Mouse (Mus musculus) cerebellum, adult 11 months (tissue): ENCODE measurements around the gene Nob1.
A peak's percentile ranks its signal among the peaks of the same experiment; 100 is the strongest.

Experiments
- DNase-seq: peaks from one replicate; pipeline ENCODE4 v3.0.0; 2022

The Nob1 gene

DNA sequence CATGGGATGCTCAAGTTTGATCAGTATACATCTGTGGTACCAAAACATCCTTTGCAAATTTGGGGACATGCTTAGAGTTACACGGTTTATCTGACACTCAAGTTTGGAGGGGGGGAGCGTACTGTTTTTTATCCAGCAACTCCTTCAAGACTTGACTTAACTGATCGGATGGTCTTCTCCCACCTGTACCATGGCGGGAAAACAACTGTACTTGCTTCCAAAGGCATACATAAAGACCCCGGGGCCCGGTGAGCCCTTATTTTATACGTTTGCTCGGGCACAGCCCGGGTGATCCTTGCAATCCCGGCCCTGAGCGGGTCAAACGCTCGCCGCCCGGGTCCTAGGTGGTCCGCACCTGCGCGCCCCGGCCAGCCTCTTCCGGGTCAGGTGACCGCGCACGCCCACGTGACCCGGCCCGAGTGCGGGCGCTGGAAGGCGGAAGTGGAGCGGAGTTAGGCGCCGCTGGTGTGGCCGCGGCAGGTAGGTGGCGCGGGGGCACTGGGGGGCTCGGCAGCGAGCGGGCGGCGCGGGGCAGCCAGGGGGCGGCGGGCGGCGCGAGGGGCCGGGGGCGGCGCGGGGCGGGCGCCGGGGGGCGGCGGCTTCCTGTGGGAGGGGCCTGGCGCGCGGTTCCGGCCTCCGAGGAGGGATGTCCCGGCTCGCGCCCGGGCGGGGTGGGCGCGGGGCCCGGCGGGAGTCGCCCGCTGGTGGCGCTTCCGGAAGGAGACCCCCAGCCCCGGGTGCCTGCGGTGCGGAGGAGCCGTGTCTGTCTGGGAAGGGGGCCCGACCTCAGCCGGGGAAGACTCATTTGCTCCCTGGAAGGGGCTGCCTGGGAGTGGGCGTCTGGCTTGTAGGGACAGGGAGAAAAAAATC lies 11.3 kb upstream of the Nob1 start, which contains the start of gene Wwp2:
TSS of gene Wwp2 (plus strand) at position 404 of the 870 bp plus-strand sequence.
- peak; percentile 75 for DNase-seq

GRCm38 (mm10) chr8:107435421-107435961 lies 10.6 kb upstream of the Nob1 start:
- DNase-seq, result no peak

DNA sequence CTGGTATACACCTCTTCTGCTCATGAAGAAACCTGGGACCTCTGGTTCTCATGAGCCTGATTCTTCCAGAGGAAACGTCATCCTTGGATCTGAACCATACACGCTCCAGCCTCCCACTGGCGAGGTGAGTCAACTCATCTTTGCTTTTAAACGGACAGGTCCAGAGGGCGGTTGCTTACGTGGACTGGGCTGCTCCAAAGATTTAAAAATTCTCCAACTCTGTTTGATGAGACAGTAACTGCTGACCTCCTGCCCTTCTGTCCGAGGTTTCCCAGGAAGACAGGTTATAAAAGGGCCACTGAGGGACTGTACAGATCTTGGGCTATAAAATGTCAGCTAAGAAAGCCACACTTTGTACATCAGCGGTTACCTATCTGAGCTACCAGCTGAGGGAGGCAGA lies 6.0 kb upstream of the Nob1 start:
- no peak for DNase-seq

- no peak for DNase-seq
Measured at GRCm38 (mm10) chr8:107425230-107425597, 363 bp upstream of the Nob1 start.

DNA sequence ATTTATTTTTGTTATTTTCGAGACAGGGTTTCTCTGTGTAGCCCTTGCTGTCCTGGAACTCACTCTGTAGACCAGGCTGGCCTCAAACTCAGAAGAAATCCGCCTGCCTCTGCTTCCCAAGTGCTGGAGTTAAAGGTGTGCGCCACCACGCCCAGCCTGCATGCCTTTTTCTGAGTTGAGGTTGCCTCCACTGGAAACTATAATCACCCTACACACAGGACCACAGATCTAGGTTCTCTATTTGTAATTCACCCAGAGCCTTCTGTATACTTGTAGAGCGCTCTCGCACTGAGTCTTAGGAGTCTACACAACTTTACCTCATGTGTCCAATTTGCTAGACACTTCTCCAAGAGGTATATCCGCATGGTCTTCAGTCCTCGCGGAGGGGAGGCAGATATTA lies 675 bp downstream of the Nob1 start:
- no peak for DNase-seq

- DNase-seq, result no peak
Measured at GRCm38 (mm10) chr8:107417001-107417400, 7.8 kb downstream of the Nob1 start.

DNA sequence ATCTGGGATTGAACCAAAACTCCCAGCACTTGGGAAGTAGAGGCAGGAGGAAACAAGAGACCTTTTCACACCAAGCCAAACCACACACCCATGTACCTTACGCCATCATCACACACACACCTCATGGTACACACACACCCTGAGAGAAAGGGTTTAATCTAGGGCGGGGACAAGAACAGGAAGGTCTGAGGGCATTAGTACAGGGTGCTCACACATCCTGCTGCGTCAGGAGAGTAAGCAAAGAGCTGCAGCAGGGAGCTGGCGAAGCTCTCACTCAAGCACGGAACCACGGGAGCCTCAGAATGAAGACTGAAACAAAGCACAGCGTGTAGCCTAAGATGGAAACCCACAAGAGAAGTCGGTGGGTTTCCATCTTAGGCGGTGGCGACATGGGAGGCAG lies 11.0 kb downstream of the Nob1 start:
- no peak for DNase-seq

GRCm38 (mm10) chr8:107412552-107412951 lies 12.3 kb downstream of the Nob1 start:
- DNase-seq, result no peak

DNA sequence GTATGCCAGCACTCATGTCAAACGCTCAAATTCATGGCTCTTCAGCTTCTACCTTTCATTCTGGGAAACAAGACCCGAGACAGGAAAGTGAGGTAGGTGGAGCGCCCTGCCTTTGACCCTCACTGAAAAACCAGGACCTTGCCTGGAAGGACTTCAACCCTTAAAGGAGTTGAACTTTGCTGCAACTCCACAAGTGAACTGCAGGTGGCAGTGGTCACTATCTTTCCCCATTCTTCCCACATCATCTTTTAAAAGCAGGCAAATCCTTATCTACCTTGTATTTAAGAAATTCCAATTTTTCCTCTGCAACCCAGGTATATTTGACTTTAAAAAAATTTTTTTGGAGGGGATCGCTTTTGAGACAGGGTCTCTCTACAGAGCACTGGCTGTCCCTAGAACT lies 13.5 kb downstream of the Nob1 start:
- no peak for DNase-seq

DNA sequence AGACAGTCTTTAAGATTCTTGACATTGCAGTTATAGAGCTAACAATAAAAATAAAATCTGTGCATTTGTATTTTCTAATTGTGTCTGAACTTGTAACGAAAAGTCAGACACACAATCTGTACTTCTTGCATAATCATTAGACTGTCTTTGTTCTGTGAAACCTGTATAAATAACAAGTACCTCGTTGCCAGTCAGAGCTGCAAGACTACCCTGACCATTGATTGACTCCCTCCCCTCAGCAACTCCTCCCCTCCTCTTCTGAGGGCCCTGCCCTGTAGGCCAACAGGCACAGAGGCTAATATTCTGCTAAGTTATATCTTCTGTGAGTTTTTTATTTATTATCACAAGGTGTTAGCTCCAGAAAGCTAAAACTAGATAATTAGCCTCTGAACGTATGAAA lies 18.9 kb downstream of the Nob1 start:
- DNase-seq, result no peak

- no peak for DNase-seq
Measured at GRCm38 (mm10) chr8:107404057-107404456, 20.8 kb downstream of the Nob1 start.

GRCm38 (mm10) chr8:107403038-107403781 lies 21.6 kb downstream of the Nob1 start, which contains the start of gene Nqo1:
Gene Nqo1, minus strand, starts transcription at chr8:107403206.
- DNase-seq, result peak; percentile 46

DNA sequence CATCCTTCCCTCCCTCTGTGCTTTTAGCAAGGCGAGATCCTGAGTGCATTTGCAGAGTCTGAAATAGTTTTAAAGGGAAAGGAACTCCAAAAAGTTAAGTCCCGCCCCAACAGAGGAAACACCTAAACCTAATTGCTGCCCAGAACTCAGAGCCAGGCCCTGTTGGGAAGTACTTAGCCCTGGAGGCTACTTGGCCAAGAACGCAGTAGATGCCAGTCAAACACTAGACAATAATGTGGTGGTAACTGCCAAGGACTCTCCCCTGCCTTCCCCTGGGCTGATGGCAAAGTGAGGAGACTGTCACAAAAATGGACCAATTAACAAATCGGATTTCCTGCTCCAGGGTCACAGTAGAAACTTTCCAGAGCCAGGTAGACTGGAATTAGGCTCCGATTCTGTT lies 23.0 kb downstream of the Nob1 start:
- DNase-seq, result no peak

GRCm38 (mm10) chr8:107399495-107399894 lies 25.4 kb downstream of the Nob1 start:
- DNase-seq, result peak; percentile 66

DNA sequence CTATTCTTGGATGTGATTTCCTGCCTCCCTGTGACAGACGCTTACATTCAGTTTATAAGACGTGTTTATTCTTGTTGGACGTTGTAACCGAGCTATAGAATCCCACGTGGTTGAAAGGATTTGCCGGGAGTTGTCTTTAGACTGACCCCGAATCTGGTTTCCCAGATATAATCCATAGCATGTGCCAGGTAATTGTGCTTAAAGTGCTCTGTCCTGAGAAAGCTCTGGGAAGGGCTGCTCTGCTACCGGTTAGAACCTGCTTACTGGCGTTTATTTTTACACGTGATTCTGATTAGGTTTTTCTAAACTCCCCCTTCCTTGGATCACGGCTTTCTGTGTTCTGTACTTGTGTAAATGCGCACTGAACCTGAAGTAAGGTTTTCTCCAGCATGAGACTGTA lies 27.2 kb downstream of the Nob1 start:
- no peak for DNase-seq

GRCm38 (mm10) chr8:107396106-107396670 lies 28.7 kb downstream of the Nob1 start:
- DNase-seq, result no peak

DNA sequence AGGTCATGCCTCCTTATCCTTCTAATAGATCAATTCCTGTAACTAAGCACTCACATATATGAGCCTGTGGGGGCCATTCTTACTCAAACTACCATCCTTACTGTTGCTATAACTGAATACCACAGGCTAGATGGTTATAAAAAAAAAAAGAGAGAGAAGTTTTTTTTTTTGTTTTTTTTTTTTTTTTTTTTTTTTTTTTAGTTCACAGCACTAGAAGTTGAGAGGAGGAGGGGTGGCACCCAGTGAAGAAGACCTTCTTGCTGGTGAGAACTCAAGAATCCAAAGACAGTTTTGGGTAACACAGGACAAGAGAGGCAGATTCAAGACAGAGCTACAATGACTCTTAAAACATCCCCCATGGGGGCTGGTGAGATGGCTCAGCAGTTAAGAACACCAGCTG lies 29.5 kb downstream of the Nob1 start:
- no peak for DNase-seq

DNA sequence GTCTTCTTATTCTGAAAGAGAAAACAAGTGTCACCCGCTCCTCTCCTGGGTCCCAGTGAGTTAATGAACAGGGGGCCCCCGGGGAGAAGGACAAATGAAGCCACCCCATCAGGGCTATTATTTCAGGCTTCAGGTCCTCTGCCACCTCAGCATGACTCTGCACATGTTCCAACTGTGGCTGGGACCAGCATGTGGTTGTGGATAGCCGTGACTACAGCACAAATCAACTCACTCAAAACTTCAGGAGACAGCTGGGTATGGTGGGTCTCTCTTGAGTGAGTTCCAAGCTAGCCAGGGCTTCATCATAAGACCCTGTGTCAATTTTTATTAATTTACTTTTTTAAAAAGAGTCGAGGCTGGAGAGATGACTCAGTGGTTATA lies 33.7 kb downstream of the Nob1 start:
- DNase-seq, result no peak

GRCm38 (mm10) chr8:107390476-107391135 lies 34.2 kb downstream of the Nob1 start:
- no peak for DNase-seq

- DNase-seq, result peak; percentile 36
Measured at GRCm38 (mm10) chr8:107389557-107389956, 35.3 kb downstream of the Nob1 start.

- peak; percentile 36 for DNase-seq
Measured at GRCm38 (mm10) chr8:107387861-107388260, 37.0 kb downstream of the Nob1 start.

GRCm38 (mm10) chr8:107386642-107387041 lies 38.2 kb downstream of the Nob1 start:
- no peak for DNase-seq

DNA sequence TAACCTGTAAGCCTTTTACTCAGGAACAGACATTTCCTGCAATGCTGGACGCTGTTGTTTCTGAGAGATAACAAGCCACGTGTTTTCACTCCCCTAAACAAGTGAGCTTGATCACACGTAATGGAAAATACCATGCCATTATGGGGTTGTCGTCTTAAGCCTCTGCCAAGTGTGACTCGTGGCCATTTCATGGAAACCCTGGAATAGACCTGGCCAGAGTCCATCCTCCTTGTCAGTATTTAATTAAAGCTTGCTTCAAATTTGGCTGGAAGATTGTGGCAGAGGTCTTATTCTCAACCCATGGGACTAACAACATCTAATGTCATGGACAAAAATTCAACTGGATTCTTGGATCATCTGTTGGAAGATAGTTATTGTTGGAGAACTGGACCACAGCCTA lies 38.7 kb downstream of the Nob1 start:
- DNase-seq, result no peak
